Comparison of ENCODE assay signal across 10 mouse cellular contexts in genomic region chr13:91824845-91825550, GRCm38 (mm10). TPM values are rescaled to one million over a fixed set of nuclear protein-coding genes. Genes with fewer than 3 reads are reported as not detected.
A peak's percentile ranks its signal among the peaks of the same experiment; 100 is the strongest.
DNase-seq lines count a peak whose midpoint lies in the region; ATAC-seq and TF ChIP-seq lines count a peak whose summit lies in the region.
"Had no signal": no experiment of that assay in that cellular context is flagged by ENCODE, and none has a peak within 500 bp of the region (broad histone marks: within the 10 kb centered on the region; RNA-seq: fewer than 3 reads in every experiment).

No protein-coding gene starts in this region.

- H3K27me3 ChIP-seq in kidney, postnatal 0 days (ENCODE audit: insufficient read depth, low read length), result no peaks in the 10 kb centered on the region
- no peaks in the 10 kb centered on the region for H3K27me3 ChIP-seq in midbrain, embryonic 11.5 days (ENCODE audit: control insufficient read depth, insufficient read depth, low read length)
- H3K27me3 ChIP-seq: lung, embryonic 15.5 days had no signal

- H3K4me3 ChIP-seq in kidney, postnatal 0 days (replicated peaks; ENCODE audit: low read depth, low read length), result no peak overlapping the region
- no peak overlapping the region for H3K4me3 ChIP-seq in midbrain, embryonic 11.5 days (ENCODE audit: low read depth, low read length)
- H3K4me3 ChIP-seq: lung, embryonic 15.5 days had no signal

- H3K9ac ChIP-seq in kidney, postnatal 0 days (ENCODE audit: low read depth, low read length), result no peak overlapping the region
- no peak overlapping the region for H3K9ac ChIP-seq in midbrain, embryonic 11.5 days (ENCODE audit: low read length)
- H3K9ac ChIP-seq: lung, embryonic 15.5 days had no signal

- H3K4me2 ChIP-seq in kidney, postnatal 0 days (ENCODE audit: low read length), result no peak overlapping the region
- H3K4me2 ChIP-seq in midbrain, embryonic 11.5 days, result no peak overlapping the region
- H3K4me2 ChIP-seq: lung, embryonic 15.5 days had no signal

- H3K36me3 ChIP-seq in kidney, postnatal 0 days (ENCODE audit: insufficient read depth, low read length), result no peaks in the 10 kb centered on the region
- H3K36me3 ChIP-seq in midbrain, embryonic 11.5 days (ENCODE audit: control insufficient read depth, insufficient read depth, low read length), result no peaks in the 10 kb centered on the region
- H3K36me3 ChIP-seq: lung, embryonic 15.5 days had no signal

- H3K27ac ChIP-seq in kidney, postnatal 0 days, result no peak overlapping the region
- no peak overlapping the region for H3K27ac ChIP-seq in midbrain, embryonic 11.5 days (ENCODE audit: low read depth, low read length)
- H3K27ac ChIP-seq: lung, embryonic 15.5 days; stomach, postnatal 0 days had no signal

- DNase-seq in kidney, postnatal 0 days (ENCODE audit: low spot score), result peak; percentile 18
- no peak for DNase-seq in kidney, adult 18-20 months
- DNase-seq in embryo, embryonic 10.5 days (ENCODE audit: low spot score), result peak; percentile 58
- DNase-seq in gastrocnemius, postnatal 10 days, result peak; percentile 70
- DNase-seq in lung, postnatal 36 days, result peak; percentile 47
- DNase-seq in midbrain, embryonic 11.5 days (ENCODE audit: low spot score, missing footprints), result no peak
- DNase-seq: right cerebral cortex, adult 18-20 months had no signal

- no peak for ATAC-seq in kidney, postnatal 0 days (replicated peaks; ENCODE audit: low FRiP score, low read depth)
- ATAC-seq in erythroblast, adult 5-6 weeks (replicated peaks; ENCODE audit: low FRiP score, poor library complexity, severe bottlenecking), result no peak
- no peak for ATAC-seq in midbrain, embryonic 11.5 days (ENCODE audit: low FRiP score)

- H3K9me3 ChIP-seq in kidney, postnatal 0 days (replicated peaks; ENCODE audit: low read length), result no peaks in the 10 kb centered on the region
- H3K9me3 ChIP-seq in midbrain, embryonic 11.5 days (ENCODE audit: control insufficient read depth, low read length), result no peaks in the 10 kb centered on the region
- H3K9me3 ChIP-seq: lung, embryonic 15.5 days had no signal

- TF ChIP-seq CTCF in kidney, postnatal 0 days (IDR thresholded peaks at IDR 0.05; ENCODE audit: low read depth), result no peak

- H3K4me1 ChIP-seq in kidney, postnatal 0 days (replicated peaks; ENCODE audit: insufficient read depth, low read length), result no peaks in the 10 kb centered on the region
- no peaks in the 10 kb centered on the region for H3K4me1 ChIP-seq in midbrain, embryonic 11.5 days (ENCODE audit: control insufficient read depth, insufficient read depth, low read length)
- H3K4me1 ChIP-seq: lung, embryonic 15.5 days had no signal

- 44% methylated on average over 4 of the region's 4 CpGs for WGBS in kidney, postnatal 0 days
- WGBS in midbrain, embryonic 11.5 days, result 86% methylated on average over 4 of the region's 4 CpGs

RNA-seq across cellular contexts. Expression of gene Zcchc9, which starts 17.5 kb away (rescaled TPM):
- 22.5 TPM in 2 replicates for polyA plus RNA-seq in kidney, postnatal 0 days (2015; fragmentation: Nextera tagmentation; extraction: Ambion mirVana)
- 10 to 100 TPM; 13.9 to 17.0 TPM for total RNA-seq in gastrocnemius, postnatal 10 days (2021)
- total RNA-seq in erythroblast, adult 5-6 weeks (2015; ENCODE audit: low replicate concordance), result 12.1 and 13.6 TPM in 2 replicates
- 7.8 and 9.9 TPM in 2 replicates for total RNA-seq in erythroblast, adult 5-6 weeks (2017; ENCODE audit: low replicate concordance)
- polyA plus RNA-seq in midbrain, embryonic 11.5 days (2014; fragmentation: Nextera tagmentation; extraction: Ambion mirVana), result 28.1 and 28.6 TPM in 2 replicates

RNA-seq across cellular contexts. Expression of gene Ckmt2, which starts 51.7 kb away (rescaled TPM):
- polyA plus RNA-seq in kidney, postnatal 0 days (2015; fragmentation: Nextera tagmentation; extraction: Ambion mirVana), result 0.14 TPM in 1 of 2 replicates, not detected in the other
- total RNA-seq in gastrocnemius, postnatal 10 days (2021), result 100 to 1,000 TPM; 318 to 430 TPM
- total RNA-seq in erythroblast, adult 5-6 weeks (2015; ENCODE audit: low replicate concordance), result not detected in 2 replicates
- total RNA-seq in erythroblast, adult 5-6 weeks (2017; ENCODE audit: low replicate concordance), result not detected in 2 replicates
- polyA plus RNA-seq in midbrain, embryonic 11.5 days (2014; fragmentation: Nextera tagmentation; extraction: Ambion mirVana), result not detected in 2 replicates

Comparison
In these comparisons a context has a peak if more than half of its experiments do, and no peak if none do; other contexts are left out.
1. DNase-seq: peak in kidney, postnatal 0 days (single experiment), embryo, embryonic 10.5 days (single experiment), gastrocnemius, postnatal 10 days (single experiment) and lung, postnatal 36 days (single experiment); none in kidney, adult 18-20 months (single experiment) and midbrain, embryonic 11.5 days (single experiment).
2. RNA of gene Ckmt2, which starts 51.7 kb away (total RNA-seq): 318 to 430 TPM in gastrocnemius, postnatal 10 days; not detected in erythroblast, adult 5-6 weeks; every median in the first group is over 100 times any median in the second.